Mouse (Mus musculus) heart, postnatal 4 days (tissue): Measurements from ENCODE around the gene Ccl9. TPM values are rescaled to one million over a fixed set of nuclear protein-coding genes. Genes with fewer than 3 reads are reported as not detected.
A peak's percentile ranks its signal among the peaks of the same experiment; 100 is the strongest.

Experiments
- DNase-seq: peaks from one replicate; pipeline ENCODE4 v3.0.0; 2021
- total RNA-seq, 2 experiments: library from RNA; stranded (reverse); gene quantifications; 2 replicates each; pipeline ENCODE4 v1.2.3; 2021

The Ccl9 gene
- 1 to 10 TPM; 1.1 to 1.5 TPM for total RNA-seq

DNA sequence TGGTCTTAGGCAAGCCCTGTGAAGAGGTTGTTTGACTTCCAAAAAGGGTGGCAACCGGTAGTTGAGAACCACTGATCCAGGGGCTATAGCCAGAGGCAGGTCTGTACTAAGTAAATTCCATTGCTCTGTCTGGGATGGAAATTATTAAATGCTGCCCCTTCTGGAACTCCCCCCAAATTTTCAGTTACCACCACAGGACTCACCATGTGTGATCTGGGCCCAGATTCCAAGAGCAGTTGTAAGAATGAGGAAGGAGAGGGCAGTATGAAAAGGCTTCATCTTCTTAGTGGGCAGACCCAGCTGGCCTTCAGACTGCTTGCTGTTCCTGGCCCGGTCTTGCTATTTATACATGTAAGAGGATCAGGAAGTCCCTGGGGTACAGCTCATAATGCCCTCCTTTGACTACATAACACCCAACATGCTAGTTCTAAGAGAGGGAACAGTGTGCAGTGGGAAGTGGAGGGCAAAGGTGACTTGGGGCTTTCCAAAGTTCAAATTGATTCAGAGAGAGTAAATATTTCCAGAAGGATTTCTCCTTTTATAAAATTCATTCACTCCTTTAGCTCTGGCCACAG, at the start of gene Ccl9:
Gene Ccl9 (minus strand): TSS at position 451 of the 575 bp plus-strand sequence.
- no peak for DNase-seq

DNA sequence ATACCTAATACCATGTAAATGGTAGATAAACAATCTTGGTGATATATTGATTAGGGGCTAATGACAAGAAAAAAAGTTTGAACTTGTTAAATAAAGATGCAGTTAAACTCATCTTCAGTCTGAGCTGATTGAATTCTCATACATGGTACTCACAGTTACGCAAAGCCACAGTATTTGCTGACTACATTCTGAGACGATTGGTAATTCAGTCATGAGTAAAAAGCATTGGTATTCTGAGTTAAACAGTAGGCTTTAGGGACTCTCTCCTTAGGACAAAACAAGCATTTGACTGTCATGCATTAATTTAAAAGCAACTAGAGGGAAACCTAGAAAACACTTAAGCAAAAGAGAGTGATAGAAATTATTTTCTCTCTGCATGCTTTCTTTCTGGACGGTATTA, 45.1 kb upstream of the Ccl9 start:
- no peak for DNase-seq

DNA sequence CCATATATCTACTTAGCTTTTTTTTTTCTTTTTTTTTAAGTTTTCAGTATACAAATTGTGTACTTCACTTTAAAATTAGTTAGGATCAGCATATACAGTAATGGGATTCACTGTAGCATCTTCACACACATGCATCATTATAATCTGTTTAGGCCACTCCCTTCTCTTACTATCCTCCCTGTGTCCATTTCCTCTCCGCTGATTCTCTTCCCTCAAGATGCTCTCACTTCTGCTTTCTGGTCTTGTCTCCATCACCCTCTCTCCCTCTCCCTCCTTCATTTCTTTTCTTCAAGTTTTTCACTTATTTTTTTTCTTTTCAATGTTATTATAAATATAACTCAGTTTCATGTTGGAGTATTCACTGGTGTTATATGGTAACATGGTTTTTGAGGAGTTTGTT, 40.6 kb upstream of the Ccl9 start:
- no peak for DNase-seq

DNA sequence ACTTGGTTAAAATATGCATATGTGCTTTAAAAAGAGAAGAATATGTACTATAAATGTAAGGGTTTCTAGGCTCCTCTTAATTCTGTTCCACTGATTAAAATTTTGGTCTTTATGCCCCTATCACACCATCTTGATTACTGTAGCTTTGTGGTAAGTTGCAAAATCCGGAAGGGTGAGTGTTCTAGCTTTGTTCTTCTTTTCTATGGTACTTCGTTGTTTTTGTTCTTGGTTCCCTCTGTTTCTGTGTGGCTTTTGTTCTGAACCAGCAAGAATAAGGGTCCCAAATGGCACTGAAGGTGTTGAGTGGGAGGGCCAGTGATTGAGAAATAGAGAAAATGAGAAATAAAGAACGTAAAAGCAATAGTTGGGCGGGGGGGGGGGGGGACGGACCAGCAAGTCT, 39.8 kb upstream of the Ccl9 start:
- DNase-seq, result no peak

DNA sequence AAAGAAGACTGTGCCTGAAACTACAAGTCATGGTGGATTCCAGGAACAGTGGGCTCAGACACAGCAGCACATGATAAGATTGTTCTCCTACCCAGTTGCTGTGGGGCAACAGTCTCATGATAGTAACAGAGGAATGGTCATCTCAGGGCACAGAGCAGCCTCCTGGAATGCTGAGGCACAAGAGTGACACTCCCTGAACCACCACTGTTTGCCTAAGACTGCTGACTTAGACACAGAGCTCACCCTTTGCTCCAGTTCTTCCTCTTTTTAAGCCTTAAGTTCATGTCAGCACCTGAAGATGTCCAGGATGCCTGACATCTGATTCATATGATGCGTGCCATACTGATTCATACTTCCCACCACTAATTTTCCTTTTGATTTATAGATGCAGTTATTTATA, 38.1 kb upstream of the Ccl9 start:
- no peak for DNase-seq

GRCm38 (mm10) chr11:83610900-83611299, 32.5 kb upstream of the Ccl9 start:
- DNase-seq, result no peak

DNA sequence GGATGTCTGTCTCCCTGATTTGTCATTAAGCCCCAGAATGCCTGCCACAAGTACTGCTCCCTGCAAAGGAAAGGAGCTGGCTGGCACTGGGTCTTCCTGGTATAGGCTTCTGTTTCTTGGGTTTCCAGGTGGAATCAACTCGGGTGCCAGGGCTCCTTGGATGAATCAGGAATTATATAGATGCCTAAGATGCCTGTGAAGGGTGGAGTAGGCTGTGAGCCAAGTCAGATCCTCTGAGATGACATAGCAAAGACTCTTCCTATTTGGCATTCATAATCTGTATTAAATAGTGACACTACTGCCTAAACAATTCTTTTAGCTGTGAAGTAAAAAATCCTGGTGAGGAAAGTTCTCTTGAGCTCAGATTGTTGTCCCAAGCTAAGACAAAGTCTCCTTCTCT, 28.0 kb upstream of the Ccl9 start:
- no peak for DNase-seq

DNA sequence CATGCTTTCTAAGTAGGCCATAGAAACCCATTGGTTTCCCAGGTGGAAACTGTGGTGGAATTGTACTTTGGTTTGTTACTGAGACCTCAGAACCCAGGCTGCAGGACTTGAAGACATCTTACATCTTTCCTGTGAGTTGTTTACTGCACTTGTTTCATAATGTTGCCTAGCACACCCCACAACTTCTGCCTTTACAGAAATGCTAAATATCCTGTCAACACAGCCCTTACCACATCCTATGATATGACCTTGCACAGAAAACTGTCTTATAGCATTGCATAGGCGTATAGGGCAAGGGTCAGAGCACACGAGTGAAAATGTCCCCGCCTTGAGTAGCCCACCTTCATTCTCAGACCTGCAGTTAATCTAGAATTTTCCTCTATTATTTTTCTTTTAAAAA, 27.1 kb upstream of the Ccl9 start:
- DNase-seq, result no peak

GRCm38 (mm10) chr11:83604698-83605097, 26.3 kb upstream of the Ccl9 start:
- no peak for DNase-seq

- no peak for DNase-seq
Observed at GRCm38 (mm10) chr11:83603399-83603798, 25.0 kb upstream of the Ccl9 start.

GRCm38 (mm10) chr11:83600576-83600975, 22.1 kb upstream of the Ccl9 start:
- DNase-seq, result no peak

GRCm38 (mm10) chr11:83598991-83599390, 20.6 kb upstream of the Ccl9 start:
- no peak for DNase-seq

DNA sequence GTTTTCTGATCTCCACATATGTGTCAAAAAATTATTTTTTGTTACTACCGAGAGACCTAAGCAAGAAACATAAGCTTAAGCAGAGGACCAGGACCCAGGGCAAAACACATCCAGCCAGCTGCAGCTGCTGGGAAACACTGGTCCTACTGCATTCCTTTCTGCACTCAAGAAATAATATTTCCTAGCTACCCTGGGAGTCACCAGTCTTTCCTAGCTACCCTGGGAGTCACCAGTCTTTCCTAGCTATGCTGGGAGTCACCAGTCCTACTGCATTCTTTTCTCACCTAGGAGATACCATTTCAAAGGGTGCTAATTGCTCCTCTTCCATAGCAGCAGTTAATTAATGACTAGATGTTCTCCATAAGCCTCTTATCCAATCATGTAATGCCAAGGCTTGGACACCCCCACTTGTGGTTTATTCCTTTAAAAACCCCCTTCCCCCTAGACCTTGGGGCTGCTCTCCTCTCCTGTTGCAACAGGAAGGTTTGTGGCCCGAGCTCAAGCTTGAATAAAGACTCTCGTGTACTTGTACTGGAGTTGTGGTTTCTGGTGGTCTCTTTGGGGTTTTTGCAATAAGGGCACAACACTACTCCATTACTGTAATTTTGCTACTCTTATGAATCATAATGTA, 19.9 kb upstream of the Ccl9 start:
- no peak for DNase-seq

GRCm38 (mm10) chr11:83597796-83598195, 19.4 kb upstream of the Ccl9 start:
- no peak for DNase-seq

- no peak for DNase-seq
Observed at GRCm38 (mm10) chr11:83595669-83596455, 17.4 kb upstream of the Ccl9 start.

DNA sequence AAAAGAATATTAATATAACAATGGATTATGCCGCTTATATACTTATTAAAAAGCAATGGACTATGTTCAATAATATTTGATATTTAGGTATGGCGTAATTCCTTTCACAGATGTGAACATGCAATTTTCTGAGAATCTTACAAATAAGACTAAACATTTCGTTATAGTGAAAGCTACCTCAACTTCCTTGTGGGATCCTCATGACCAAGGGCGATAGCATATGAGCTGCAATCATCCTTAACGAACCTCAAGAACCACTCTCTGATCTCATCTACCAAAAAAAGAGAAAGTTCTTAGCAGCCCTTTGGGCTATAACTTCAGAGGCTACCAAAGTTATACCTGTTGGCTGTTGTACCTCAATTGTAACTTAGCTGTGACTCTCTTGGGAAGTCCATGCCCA, 15.0 kb upstream of the Ccl9 start:
- DNase-seq, result no peak

- no peak for DNase-seq
Observed at GRCm38 (mm10) chr11:83592853-83593252, 14.4 kb upstream of the Ccl9 start, which contains the start of gene Ccl6. Gene Ccl6 (minus strand): TSS chr11:83593087.

- DNase-seq, result no peak
Observed at GRCm38 (mm10) chr11:83584232-83584631, 5.8 kb upstream of the Ccl9 start.

DNA sequence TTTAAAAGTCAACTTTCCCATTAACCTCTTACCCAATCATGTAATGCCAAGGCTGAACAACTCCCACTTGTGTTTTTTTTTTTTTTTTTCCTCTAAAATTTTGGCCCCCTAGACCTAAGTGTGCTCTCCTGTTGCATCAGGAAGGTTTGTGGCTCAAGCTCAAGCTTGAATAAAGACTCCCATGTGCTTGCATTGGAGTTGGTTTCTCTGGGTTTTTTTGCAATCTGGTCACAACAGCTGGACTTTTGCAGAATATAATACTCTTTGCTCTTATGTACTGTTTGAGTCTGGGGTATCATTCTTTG, 5.0 kb upstream of the Ccl9 start:
- no peak for DNase-seq

- peak; percentile 25 for DNase-seq
Observed at GRCm38 (mm10) chr11:83582626-83583449, 4.4 kb upstream of the Ccl9 start.

- no peak for DNase-seq
Observed at GRCm38 (mm10) chr11:83581626-83582610, 3.5 kb upstream of the Ccl9 start.

- DNase-seq, result no peak
Observed at GRCm38 (mm10) chr11:83580699-83581232, 2.3 kb upstream of the Ccl9 start.
